In the genomic region with DNA sequence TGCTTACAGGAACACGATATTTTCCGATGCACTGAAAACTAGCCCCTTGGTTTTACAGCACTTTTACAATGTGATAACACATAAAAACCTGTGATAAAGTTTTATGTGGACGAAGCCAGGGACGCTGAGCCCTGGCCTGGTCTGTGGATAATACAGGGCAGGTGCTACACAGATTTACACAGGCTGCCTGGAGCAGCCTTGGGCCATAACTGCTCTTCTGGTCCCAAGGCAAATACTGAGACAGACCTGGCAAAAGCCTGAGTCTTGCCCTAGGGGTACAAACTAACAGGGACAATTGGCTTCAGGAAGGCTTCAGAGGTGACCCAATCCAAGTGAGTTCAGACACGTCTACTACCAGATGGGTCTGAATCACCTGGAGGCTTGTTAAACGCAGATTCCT, we compare ENCODE assay signal across 25 mouse cellular contexts.
DNase-seq lines count a peak whose midpoint lies in the region; ATAC-seq and TF ChIP-seq lines count a peak whose summit lies in the region.
"Had no signal": no experiment of that assay in that cellular context is flagged by ENCODE, and none has a peak within 500 bp of the region (broad histone marks: within the 10 kb centered on the region; RNA-seq: fewer than 3 reads in every experiment).

No protein-coding gene starts in this region.

- no peak for TF ChIP-seq POLR2A in kidney, adult 2 months (IDR thresholded peaks at IDR 0.05; ENCODE audit: low read depth, low read length)

- peak; percentile 44; the same call in 1 of the 2 replicates for ATAC-seq in limb, embryonic 11.5 days (ENCODE audit: insufficient number of reproducible peaks, low FRiP score, low TSS enrichment, low read depth)
- ATAC-seq in intestine, postnatal 0 days: no peak
- ATAC-seq in limb, embryonic 13.5 days (ENCODE audit: low FRiP score, low read depth): peak; percentile 71; the same call in 1 of the 2 replicates
- ATAC-seq: activated CD4-positive, CD25-positive, alpha-beta regulatory T cell, adult 4 months; forebrain, embryonic 14.5 days; forebrain, postnatal 0 days had no signal

- no peaks in the 10 kb centered on the region for H3K36me3 ChIP-seq in limb, embryonic 11.5 days (ENCODE audit: control insufficient read depth, insufficient read depth, low read length)
- H3K36me3 ChIP-seq in limb, embryonic 10.5 days: no peaks in the 10 kb centered on the region
- H3K36me3 ChIP-seq in intestine, postnatal 0 days (ENCODE audit: control insufficient read depth, insufficient read depth): no peaks in the 10 kb centered on the region
- H3K36me3 ChIP-seq in limb, embryonic 13.5 days: no peaks in the 10 kb centered on the region
- H3K36me3 ChIP-seq in kidney, adult 2 months (ENCODE audit: control insufficient read depth, insufficient read depth, low read length): no peaks in the 10 kb centered on the region
- H3K36me3 ChIP-seq: embryonic facial prominence, embryonic 12.5 days; embryonic facial prominence, embryonic 15.5 days; heart, embryonic 12.5 days; heart, embryonic 15.5 days; hindbrain, embryonic 10.5 days; hindbrain, embryonic 13.5 days had no signal

- no peaks in the 10 kb centered on the region for H3K9me3 ChIP-seq in limb, embryonic 11.5 days (ENCODE audit: control insufficient read depth, low read length)
- no peaks in the 10 kb centered on the region for H3K9me3 ChIP-seq in limb, embryonic 10.5 days (replicated peaks)
- no peaks in the 10 kb centered on the region for H3K9me3 ChIP-seq in intestine, postnatal 0 days (ENCODE audit: control insufficient read depth)
- H3K9me3 ChIP-seq in limb, embryonic 13.5 days: no peaks in the 10 kb centered on the region
- H3K9me3 ChIP-seq: embryonic facial prominence, embryonic 12.5 days; embryonic facial prominence, embryonic 15.5 days; heart, embryonic 12.5 days; heart, embryonic 15.5 days; hindbrain, embryonic 10.5 days; hindbrain, embryonic 13.5 days had no signal

- peak; percentile 60 for DNase-seq in limb, embryonic 11.5 days (ENCODE audit: low spot score)
- no peak for DNase-seq in limb, embryonic 10.5 days (ENCODE audit: low spot score)
- DNase-seq in retina, embryonic 14.5 days (ENCODE audit: low spot score): no peak
- DNase-seq in adrenal gland, postnatal 10 days: no peak
- DNase-seq in kidney, adult 2 months: no peak
- DNase-seq: adrenal gland, adult 8-10 months; adrenal gland, postnatal 36 days; cerebellum, adult 18-20 months; cerebellum, adult 9-11 months; cerebellum, postnatal 25 days; forebrain, postnatal 0 days; gastrocnemius, postnatal 25 days; heart, adult 18-20 months; heart, postnatal 10 days; heart, postnatal 36 days had no signal

- H3K4me1 ChIP-seq in limb, embryonic 11.5 days (ENCODE audit: control insufficient read depth, insufficient read depth, low read length): peaks cover 7% of the 10 kb centered on the region; the same call in 1 of the 2 replicates
- H3K4me1 ChIP-seq in limb, embryonic 10.5 days: peaks cover 39% of the 10 kb centered on the region
- peaks cover 6% of the 10 kb centered on the region; the same call in 1 of the 2 replicates for H3K4me1 ChIP-seq in intestine, postnatal 0 days (replicated peaks; ENCODE audit: control insufficient read depth, insufficient read depth, low read length)
- peaks cover 37% of the 10 kb centered on the region for H3K4me1 ChIP-seq in limb, embryonic 13.5 days
- no peaks in the 10 kb centered on the region for H3K4me1 ChIP-seq in kidney, adult 2 months (ENCODE audit: control insufficient read depth, insufficient read depth, low read length)
- H3K4me1 ChIP-seq: heart, embryonic 15.5 days had no signal

- no peak overlapping the region for H3K9ac ChIP-seq in limb, embryonic 11.5 days (ENCODE audit: low read length)
- no peak overlapping the region for H3K9ac ChIP-seq in intestine, postnatal 0 days (ENCODE audit: low read depth, low read length)
- no peak overlapping the region for H3K9ac ChIP-seq in limb, embryonic 13.5 days
- H3K9ac ChIP-seq: embryonic facial prominence, embryonic 12.5 days; embryonic facial prominence, embryonic 15.5 days; forebrain, postnatal 0 days; heart, embryonic 12.5 days; heart, embryonic 15.5 days; hindbrain, embryonic 13.5 days had no signal

- H3K27me3 ChIP-seq in limb, embryonic 11.5 days (ENCODE audit: control insufficient read depth, insufficient read depth, low read length): no peaks in the 10 kb centered on the region
- no peaks in the 10 kb centered on the region for H3K27me3 ChIP-seq in limb, embryonic 10.5 days (ENCODE audit: low read depth, poor library complexity, severe bottlenecking)
- H3K27me3 ChIP-seq in intestine, postnatal 0 days (replicated peaks; ENCODE audit: control insufficient read depth, insufficient read depth, low read length): no peaks in the 10 kb centered on the region
- H3K27me3 ChIP-seq in limb, embryonic 13.5 days: peaks cover 19% of the 10 kb centered on the region; the same call in 1 of the 2 replicates
- H3K27me3 ChIP-seq in kidney, adult 2 months (replicated peaks; ENCODE audit: control insufficient read depth, insufficient read depth, low read length): no peaks in the 10 kb centered on the region; the same call in 1 of the 2 replicates
- H3K27me3 ChIP-seq: embryonic facial prominence, embryonic 12.5 days; embryonic facial prominence, embryonic 15.5 days; heart, embryonic 12.5 days; heart, embryonic 15.5 days; hindbrain, embryonic 13.5 days had no signal

- no peak overlapping the region for H3K27ac ChIP-seq in limb, embryonic 11.5 days (replicated peaks; ENCODE audit: low read depth, low read length)
- no peak overlapping the region for H3K27ac ChIP-seq in limb, embryonic 10.5 days
- peak overlapping the region; percentile 46 for H3K27ac ChIP-seq in intestine, postnatal 0 days (ENCODE audit: low read depth, low read length)
- H3K27ac ChIP-seq in limb, embryonic 13.5 days: no peak overlapping the region
- no peak overlapping the region for H3K27ac ChIP-seq in kidney, adult 2 months (ENCODE audit: insufficient read depth, low read depth, low read length)
- H3K27ac ChIP-seq: embryonic facial prominence, embryonic 12.5 days; embryonic facial prominence, embryonic 15.5 days; heart, embryonic 15.5 days; hindbrain, embryonic 10.5 days; hindbrain, embryonic 13.5 days had no signal

- WGBS in limb, embryonic 11.5 days: 26% methylated on average over 6 of the region's 6 CpGs
- 61% methylated on average over 6 of the region's 6 CpGs for WGBS in limb, embryonic 10.5 days
- 50% methylated on average over 6 of the region's 6 CpGs for WGBS in intestine, postnatal 0 days
- WGBS in limb, embryonic 13.5 days: 20% methylated on average over 6 of the region's 6 CpGs
- WGBS in kidney, adult 2 months: 85% methylated on average over 6 of the region's 6 CpGs

- TF ChIP-seq CTCF in intestine, postnatal 0 days (IDR thresholded peaks at IDR 0.05; ENCODE audit: low read depth): no peak
- no peak for TF ChIP-seq CTCF in kidney, adult 2 months (conservative IDR thresholded peaks at IDR 0.05; ENCODE audit: insufficient read depth, insufficient read length, low read depth, low read length)

- no peak overlapping the region for H3K4me3 ChIP-seq in limb, embryonic 11.5 days (ENCODE audit: low read depth, low read length)
- H3K4me3 ChIP-seq in limb, embryonic 10.5 days: no peak overlapping the region
- no peak overlapping the region for H3K4me3 ChIP-seq in intestine, postnatal 0 days (ENCODE audit: low read depth, low read length)
- H3K4me3 ChIP-seq in limb, embryonic 13.5 days: no peak overlapping the region
- no peak overlapping the region for H3K4me3 ChIP-seq in kidney, adult 2 months (ENCODE audit: insufficient read depth, low read depth, low read length)
- H3K4me3 ChIP-seq: embryonic facial prominence, embryonic 12.5 days; embryonic facial prominence, embryonic 15.5 days; heart, embryonic 12.5 days; heart, embryonic 15.5 days; hindbrain, embryonic 10.5 days; hindbrain, embryonic 13.5 days had no signal

- no peak overlapping the region for H3K4me2 ChIP-seq in limb, embryonic 11.5 days (ENCODE audit: low read depth, severe bottlenecking)
- H3K4me2 ChIP-seq in intestine, postnatal 0 days (replicated peaks; ENCODE audit: low read depth): no peak overlapping the region
- no peak overlapping the region for H3K4me2 ChIP-seq in limb, embryonic 13.5 days (replicated peaks)
- H3K4me2 ChIP-seq: embryonic facial prominence, embryonic 12.5 days; embryonic facial prominence, embryonic 15.5 days; heart, embryonic 12.5 days; heart, embryonic 15.5 days; hindbrain, embryonic 13.5 days had no signal
